Mouse (Mus musculus) cerebellum, adult 2 months (tissue): ENCODE data around the gene Kbtbd3.

ENCODE experiments used
- CTCF ChIP-seq: fragments of 200-500 bp; IDR thresholded peaks from 2 replicates; pipeline ENCODE4 v1.5.1; 2011; ENCODE audit warnings: low read depth, mild to moderate bottlenecking, control low read depth, low read length, moderate library complexity, borderline replicate concordance; ENCODE audit not compliant: insufficient read depth
- POLR2A ChIP-seq: fragments of 200-500 bp; IDR thresholded peaks from 2 replicates; pipeline ENCODE4 v1.6.1; 2011; ENCODE audit warnings: low read length, control low read depth, borderline replicate concordance; ENCODE audit not compliant: insufficient read depth

DNA sequence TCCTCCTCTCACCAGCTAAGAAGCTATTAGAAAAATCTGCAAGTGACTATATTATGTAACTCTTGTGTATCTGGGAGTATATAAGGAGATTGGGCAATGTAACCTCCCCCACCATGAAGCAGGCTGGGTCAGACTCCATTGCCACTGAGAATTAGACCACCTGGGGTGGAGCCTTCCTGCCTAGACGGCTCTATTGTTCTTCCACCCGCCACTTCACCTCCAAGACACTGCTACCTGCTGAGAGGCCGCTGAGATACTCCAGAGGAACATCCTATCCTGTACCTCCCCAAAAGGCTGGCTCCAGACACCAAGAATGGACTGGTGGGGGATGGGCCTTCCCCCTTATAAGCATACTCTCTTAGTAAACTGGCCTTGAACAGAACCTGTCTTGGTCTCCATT, 25.8 kb upstream of the Kbtbd3 start:
- TF ChIP-seq CTCF (no peak), POLR2A (no peak)
